Mouse (Mus musculus) E14TG2a.4 (cell line): ENCODE measurements around the gene Cnot8.
A peak's percentile ranks its signal among the peaks of the same experiment; 100 is the strongest.
"Not testable (repeated sequence)": the region's sequence is repeated elsewhere in the genome, so short reads cannot be mapped to it uniquely, and the experiment has no call there.

Experiments used
- H3K27me3 ChIP-seq: 2 replicates; pipeline ENCODE4 v1.6.1; 2014; ENCODE audit warnings: low read length, control low read depth; ENCODE audit not compliant: insufficient read depth
- H3K36me3 ChIP-seq: 2 replicates; pipeline ENCODE4 v1.6.1; 2014; ENCODE audit warnings: low read length, control low read depth; ENCODE audit not compliant: insufficient read depth
- H3K4me1 ChIP-seq: replicated peaks from 2 replicates; pipeline ENCODE4 v1.6.1; 2014; ENCODE audit warnings: low read depth, low read length, control low read depth
- H3K4me3 ChIP-seq: replicated peaks from 2 replicates; pipeline ENCODE4 v1.5.1; 2014; ENCODE audit warnings: mild to moderate bottlenecking, low read length
- H3K9me3 ChIP-seq: 2 replicates; pipeline ENCODE4 v1.6.1; 2014; ENCODE audit warnings: low read length, control low read depth
- CTCF ChIP-seq: conservative IDR thresholded peaks from 2 replicates; pipeline ENCODE4 v1.5.1; 2014; ENCODE audit warnings: low read length
- NANOG ChIP-seq: IDR thresholded peaks from 2 replicates; pipeline ENCODE4 v1.6.1; 2014; ENCODE audit warnings: borderline replicate concordance, low read length, mixed read lengths
- POU5F1 ChIP-seq: IDR thresholded peaks from 2 replicates; pipeline ENCODE4 v1.6.1; 2014; ENCODE audit warnings: low read length, borderline replicate concordance

Gene Cnot8

DNA sequence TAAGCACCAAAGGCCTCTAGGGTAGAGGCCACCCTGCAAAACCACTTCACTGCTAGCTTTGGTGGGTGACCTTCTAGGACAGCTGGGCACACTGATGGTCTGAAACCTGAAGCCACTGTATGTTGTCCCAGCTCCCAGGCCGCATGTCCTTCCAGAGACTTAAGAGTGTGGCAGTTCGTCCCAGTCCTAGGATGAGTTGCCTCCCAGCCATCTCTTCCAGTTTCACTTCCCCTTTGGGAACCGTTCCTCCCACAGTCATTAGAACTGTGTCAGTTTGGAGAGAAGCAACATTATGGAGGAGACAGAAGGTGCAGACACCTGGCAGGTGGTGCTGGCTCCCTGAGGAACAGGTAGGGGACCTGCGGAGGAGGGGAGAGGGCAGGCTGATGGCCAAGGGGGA is 11.4 kb upstream of the Cnot8 start:
- H3K4me1 ChIP-seq, result peaks cover 45% of the 10 kb centered on the region
- H3K27me3 ChIP-seq, result no peaks in the 10 kb centered on the region
- peak overlapping the region; percentile 62 for H3K4me3 ChIP-seq
- no peaks in the 10 kb centered on the region for H3K36me3 ChIP-seq
- TF ChIP-seq POU5F1 (no peak), NANOG (no peak), CTCF (no peak)
- no peaks in the 10 kb centered on the region for H3K9me3 ChIP-seq

DNA sequence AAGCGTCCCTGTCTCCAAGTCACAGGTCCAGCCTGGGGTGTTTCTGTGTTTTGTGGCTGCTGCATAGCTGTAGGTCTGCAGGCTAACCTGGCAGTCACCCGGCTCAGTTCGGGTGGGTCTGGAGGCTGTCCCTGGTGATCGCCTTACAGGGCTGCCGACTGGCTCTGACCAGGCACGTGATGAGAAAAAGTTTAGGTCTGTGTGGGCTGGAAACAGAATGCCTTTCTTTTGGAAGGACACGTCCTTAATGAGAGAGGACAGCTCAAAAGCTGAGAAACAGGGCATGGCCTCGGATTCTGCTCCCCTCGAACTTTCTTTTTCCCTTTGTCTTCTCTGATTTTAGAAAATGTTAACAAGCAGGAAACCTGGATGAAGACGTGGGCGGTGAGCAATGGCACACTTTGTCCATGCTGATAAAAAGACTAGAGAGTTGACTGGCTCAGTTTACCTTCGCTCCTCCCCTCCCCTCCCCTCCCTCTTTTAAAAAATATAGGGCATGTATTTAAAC is 10.9 kb upstream of the Cnot8 start, which contains the start of gene Gm12248:
Gm12248 (minus strand) TSS at position 114 of the 508 bp plus-strand sequence.
- peak within 1 kb of the TSS; percentile 62 for H3K4me3 ChIP-seq
- H3K4me1 ChIP-seq, result peaks cover 45% of the 10 kb centered on the region
- H3K9me3 ChIP-seq, result no peaks in the 10 kb centered on the region
- no peaks in the 10 kb centered on the region for H3K27me3 ChIP-seq
- TF ChIP-seq NANOG (no peak), POU5F1 (no peak)
- no peaks in the 10 kb centered on the region for H3K36me3 ChIP-seq

DNA sequence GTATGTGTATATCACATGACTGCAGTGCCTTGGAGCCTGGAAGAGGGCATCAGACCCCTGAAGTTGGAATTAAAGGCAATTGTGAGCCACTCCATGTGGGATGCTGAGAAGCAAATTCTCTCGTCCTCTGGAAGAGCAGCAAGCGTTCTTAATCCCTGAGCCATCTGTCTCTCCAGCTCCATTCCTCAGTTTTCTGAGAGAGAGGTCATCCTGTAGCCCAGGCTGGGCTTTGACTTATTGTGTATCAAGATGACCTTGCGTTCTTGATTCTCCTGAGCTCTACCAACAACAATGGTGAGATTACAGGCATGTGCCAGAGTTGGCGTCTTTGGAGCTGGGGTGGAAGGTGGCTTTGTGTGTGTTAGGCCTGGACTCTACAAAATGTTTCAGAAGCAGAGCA is 9.2 kb upstream of the Cnot8 start:
- no peaks in the 10 kb centered on the region for H3K27me3 ChIP-seq
- H3K4me1 ChIP-seq, result peaks cover 45% of the 10 kb centered on the region

DNA sequence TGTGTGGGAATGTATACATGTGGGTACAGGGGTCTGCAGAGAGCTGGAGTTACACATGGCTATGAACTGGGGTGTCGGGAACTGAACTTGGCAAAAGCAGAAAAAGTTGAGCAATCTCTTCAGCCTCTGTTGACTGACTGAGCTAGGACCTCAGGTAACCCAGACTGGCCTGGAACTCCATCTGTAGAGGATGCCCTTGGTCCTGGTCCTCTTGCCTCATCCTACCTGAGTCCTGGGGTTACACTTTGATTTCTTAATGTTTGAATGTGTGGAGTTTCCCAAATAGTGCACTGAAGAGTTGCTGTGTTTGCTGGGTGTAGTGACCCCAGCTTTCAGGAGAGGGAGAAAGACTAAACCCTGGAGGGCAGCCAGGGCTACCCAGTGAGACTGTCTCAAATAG is 8.4 kb upstream of the Cnot8 start:
- TF ChIP-seq NANOG (no peak), POU5F1 (no peak), CTCF (no peak)
- peaks cover 46% of the 10 kb centered on the region for H3K4me1 ChIP-seq
- H3K36me3 ChIP-seq, result no peaks in the 10 kb centered on the region
- H3K4me3 ChIP-seq, result no peak overlapping the region
- H3K27me3 ChIP-seq, result no peaks in the 10 kb centered on the region
- H3K9me3 ChIP-seq, result no peaks in the 10 kb centered on the region

More for the DNA sequence above, 9.2 kb upstream of the Cnot8 start:
- Histone ChIP-seq H3K36me3 (no peaks in the 10 kb centered on the region), H3K9me3 (no peaks in the 10 kb centered on the region), H3K4me3 (no peak overlapping the region)
- TF ChIP-seq NANOG (no peak), POU5F1 (no peak), CTCF (no peak)

DNA sequence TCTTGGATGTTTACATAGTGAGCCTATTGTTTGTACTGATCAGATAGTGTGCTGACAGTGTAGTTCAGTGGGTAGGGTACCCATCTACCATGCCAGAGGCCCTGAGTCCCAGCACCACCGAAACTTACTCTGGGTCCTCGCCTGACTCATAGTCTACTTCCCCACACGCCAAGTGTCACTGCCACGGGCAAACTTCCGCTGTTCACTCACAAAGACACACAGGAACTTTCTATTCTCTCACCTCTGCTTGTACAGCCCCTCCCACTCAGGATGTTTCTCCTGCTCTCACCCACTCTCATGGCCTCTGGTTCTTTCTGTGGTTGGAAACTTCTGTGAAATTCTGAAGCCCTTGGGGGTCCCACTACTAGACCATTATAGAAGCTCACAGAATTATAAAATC is 7.8 kb upstream of the Cnot8 start:
- H3K9me3 ChIP-seq, result no peaks in the 10 kb centered on the region
- H3K36me3 ChIP-seq, result no peaks in the 10 kb centered on the region
- no peak overlapping the region for H3K4me3 ChIP-seq
- H3K27me3 ChIP-seq, result no peaks in the 10 kb centered on the region
- peaks cover 46% of the 10 kb centered on the region for H3K4me1 ChIP-seq
- TF ChIP-seq NANOG, result no peak
- no peak for TF ChIP-seq CTCF
- no peak for TF ChIP-seq POU5F1

DNA sequence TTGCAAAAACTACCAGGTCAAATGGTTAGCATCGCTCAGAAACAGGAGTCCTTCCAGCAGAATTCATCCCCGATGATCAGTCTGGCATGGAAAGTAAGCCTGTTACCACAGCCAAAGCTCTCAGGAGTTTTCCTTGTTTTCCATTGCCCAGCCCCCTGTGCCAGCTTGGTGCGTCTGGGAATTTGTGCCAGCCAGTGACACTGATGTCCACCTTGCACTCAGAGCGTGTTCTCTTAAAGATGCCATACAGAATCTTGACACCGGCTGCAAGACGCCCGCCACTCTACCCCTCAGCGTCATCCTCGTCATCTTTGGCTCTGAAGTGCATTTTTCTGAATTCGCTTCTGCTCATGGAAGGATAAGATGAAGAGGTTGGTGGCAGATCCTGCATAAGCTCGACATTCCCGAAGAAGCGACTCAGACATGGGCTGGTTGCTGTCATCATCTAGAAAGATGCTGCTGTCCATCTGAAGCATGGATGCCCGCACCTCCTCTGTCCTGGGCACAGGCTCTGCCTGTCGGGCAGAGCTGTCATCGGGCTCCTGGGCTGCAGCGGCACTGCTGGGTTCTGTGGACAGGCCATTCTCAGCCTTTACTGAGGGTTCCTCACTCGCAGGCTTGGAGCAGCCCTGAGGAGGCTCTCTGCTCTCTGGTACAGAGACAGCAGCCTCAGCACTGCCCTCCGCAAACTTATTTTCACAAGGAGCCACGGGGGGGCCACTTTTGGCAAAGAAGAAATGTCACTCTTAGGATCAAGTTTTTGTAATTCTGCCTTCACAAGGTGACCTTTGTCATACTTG is 6.9 kb upstream of the Cnot8 start:
- H3K4me1 ChIP-seq, result peaks cover 44% of the 10 kb centered on the region
- H3K36me3 ChIP-seq, result no peaks in the 10 kb centered on the region
- no peaks in the 10 kb centered on the region for H3K9me3 ChIP-seq
- TF ChIP-seq CTCF (no peak), POU5F1 (no peak), NANOG (no peak)
- H3K27me3 ChIP-seq, result no peaks in the 10 kb centered on the region
- peak overlapping the region; percentile 71 for H3K4me3 ChIP-seq

DNA sequence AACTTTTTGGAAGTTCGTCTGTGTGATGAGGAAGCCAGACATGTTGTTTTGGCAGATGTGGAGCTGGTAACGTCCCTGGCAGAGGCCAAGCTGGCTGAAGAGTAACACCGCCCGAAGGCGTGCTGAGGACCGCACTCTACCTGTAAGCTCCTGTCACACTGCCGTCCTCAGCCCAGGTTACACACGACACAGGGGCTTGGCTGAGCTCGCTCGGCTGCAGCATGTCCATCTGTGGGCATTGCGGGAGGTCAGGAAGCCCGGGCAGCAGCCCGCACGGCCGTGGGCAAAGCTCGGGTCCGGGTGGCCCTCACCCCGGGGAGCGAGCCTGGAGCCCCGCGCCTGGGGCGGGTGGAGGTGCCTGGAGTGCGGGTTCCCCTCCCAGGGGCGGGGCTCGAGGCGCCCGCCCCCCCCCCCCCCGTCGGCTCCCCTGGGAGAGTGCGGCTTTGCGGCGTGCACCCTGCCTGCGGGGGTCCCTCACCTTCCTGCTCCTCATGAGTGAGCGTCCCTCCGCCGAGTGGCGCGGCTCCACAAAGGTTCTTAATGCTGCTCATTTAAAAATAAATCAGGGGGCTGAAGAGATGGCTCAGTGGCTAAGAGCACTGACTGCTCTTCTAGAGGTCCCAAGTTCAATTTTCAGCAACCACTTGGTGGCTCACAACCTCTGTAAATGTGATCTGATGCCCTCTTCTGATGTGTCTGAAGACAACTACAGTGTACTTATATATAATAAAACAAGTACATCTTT is 6.2 kb upstream of the Cnot8 start:
- no peak for TF ChIP-seq CTCF
- TF ChIP-seq POU5F1, result no peak
- Histone ChIP-seq H3K36me3 (no peaks in the 10 kb centered on the region), H3K9me3 (no peaks in the 10 kb centered on the region), H3K4me3 (peak overlapping the region; percentile 71), H3K4me1 (peaks cover 41% of the 10 kb centered on the region), H3K27me3 (no peaks in the 10 kb centered on the region)

DNA sequence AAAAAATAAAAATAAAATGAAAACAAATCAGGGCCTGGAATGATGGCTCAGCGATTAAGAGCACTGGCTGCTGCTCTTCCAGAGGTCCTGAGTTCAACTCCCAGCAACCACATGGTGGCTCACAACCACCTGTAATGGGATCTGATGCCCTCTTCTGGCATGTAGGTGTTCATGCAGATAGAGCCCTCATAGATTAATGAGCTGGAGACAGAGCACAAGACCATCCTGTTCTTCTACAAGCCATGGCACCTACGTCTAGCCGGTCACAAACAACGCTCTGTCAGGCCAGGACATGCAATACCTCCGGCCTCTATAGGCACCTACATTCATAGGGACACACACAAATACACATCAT is 5.6 kb upstream of the Cnot8 start:
- H3K4me3 ChIP-seq, H3K36me3 ChIP-seq, H3K9me3 ChIP-seq, H3K27me3 ChIP-seq: not testable (repeated sequence)
- peaks cover 41% of the 10 kb centered on the region for H3K4me1 ChIP-seq
- TF ChIP-seq CTCF, result peak; percentile 30
